ENCODE assay signal across 18 mouse cellular contexts in the genomic region with DNA sequence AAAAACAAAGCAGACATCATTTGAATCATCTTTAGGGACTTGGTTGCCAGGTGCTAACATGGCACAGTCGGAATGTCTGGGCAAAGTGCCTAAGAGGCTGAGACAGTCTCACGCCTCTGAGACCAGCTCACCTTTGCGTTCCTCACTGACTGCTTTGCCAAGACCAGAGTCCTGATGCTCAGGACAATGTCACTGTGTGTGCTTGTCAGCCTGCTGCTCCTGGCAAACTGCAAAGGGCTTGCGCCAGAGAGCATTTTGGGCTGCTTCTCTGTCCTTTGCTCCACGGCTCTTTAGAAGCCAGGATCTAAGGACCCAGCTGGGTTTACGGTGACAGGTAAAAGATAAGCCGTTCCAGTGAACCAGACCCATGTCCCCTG.
DNase-seq lines count a peak whose midpoint lies in the region; ATAC-seq lines count a peak whose summit lies in the region.
"Had no signal": no experiment of that assay in that cellular context is flagged by ENCODE, and none has a peak within 500 bp of the region (broad histone marks: within the 10 kb centered on the region; RNA-seq: fewer than 3 reads in every experiment).

No protein-coding gene starts in this region.

- DNase-seq in forebrain, embryonic 14.5 days (ENCODE audit: low spot score), result peak; percentile 20
- DNase-seq in forebrain, embryonic 10.5 days (ENCODE audit: extremely low spot score, low spot score), result no peak
- peak; percentile 37 to 47 for DNase-seq in layer of hippocampus, postnatal 10 days (ENCODE audit: low spot score in 2 of 2)
- DNase-seq in layer of hippocampus, adult 9-11 months, result no peak
- DNase-seq in cerebellum, adult 11-12 months, result peak; percentile 53
- DNase-seq in cerebellum, postnatal 14 days, result peak; percentile 81 to 85
- DNase-seq in adipocyte (ENCODE audit: low spot score), result no peak
- no peak for DNase-seq in heart, postnatal 14 days
- DNase-seq: gastrocnemius, postnatal 10 days; heart, adult 18-20 months; kidney, adult 11 months; liver, postnatal 0 days; lung, postnatal 14 days; midbrain, embryonic 14.5 days; thymus, postnatal 25 days had no signal

- no peak for ATAC-seq in forebrain, embryonic 14.5 days
- ATAC-seq: CD4-positive, CD25-positive, alpha-beta regulatory T cell, adult 4 months; liver, postnatal 0 days; Patski had no signal

- H3K27ac ChIP-seq in forebrain, embryonic 14.5 days (ENCODE audit: low read depth, low read length), result no peak overlapping the region
- no peak overlapping the region for H3K27ac ChIP-seq in forebrain, embryonic 10.5 days
- H3K27ac ChIP-seq: neural tube, embryonic 15.5 days had no signal

- H3K4me2 ChIP-seq in forebrain, embryonic 14.5 days (ENCODE audit: low read length), result no peak overlapping the region
- H3K4me2 ChIP-seq: neural tube, embryonic 15.5 days had no signal

- H3K4me3 ChIP-seq in forebrain, embryonic 14.5 days (ENCODE audit: low read depth, low read length), result no peak overlapping the region
- H3K4me3 ChIP-seq in forebrain, embryonic 10.5 days, result no peak overlapping the region
- H3K4me3 ChIP-seq: neural tube, embryonic 15.5 days had no signal

- H3K27me3 ChIP-seq in forebrain, embryonic 14.5 days (replicated peaks; ENCODE audit: control insufficient read depth, insufficient read depth, low read length), result no peaks in the 10 kb centered on the region
- no peaks in the 10 kb centered on the region for H3K27me3 ChIP-seq in forebrain, embryonic 10.5 days (ENCODE audit: poor library complexity, severe bottlenecking)
- H3K27me3 ChIP-seq: neural tube, embryonic 15.5 days had no signal

- H3K36me3 ChIP-seq in forebrain, embryonic 14.5 days (ENCODE audit: control insufficient read depth, insufficient read depth, low read length), result no peaks in the 10 kb centered on the region
- no peaks in the 10 kb centered on the region for H3K36me3 ChIP-seq in forebrain, embryonic 10.5 days (replicated peaks)
- H3K36me3 ChIP-seq: neural tube, embryonic 15.5 days had no signal

- H3K9ac ChIP-seq in forebrain, embryonic 14.5 days (ENCODE audit: low read length), result no peak overlapping the region
- H3K9ac ChIP-seq: liver, postnatal 0 days; neural tube, embryonic 15.5 days had no signal

- 69% methylated on average over 7 of the region's 7 CpGs for WGBS in forebrain, embryonic 14.5 days
- 92% methylated on average over 7 of the region's 7 CpGs for WGBS in forebrain, embryonic 10.5 days

- no peaks in the 10 kb centered on the region for H3K9me3 ChIP-seq in forebrain, embryonic 14.5 days (replicated peaks; ENCODE audit: control insufficient read depth, low read length)
- no peaks in the 10 kb centered on the region for H3K9me3 ChIP-seq in forebrain, embryonic 10.5 days
- H3K9me3 ChIP-seq: neural tube, embryonic 15.5 days had no signal

- intact Hi-C loops in heart, postnatal 14 days (cut with DNase I), result no loop called here

- H3K4me1 ChIP-seq in forebrain, embryonic 14.5 days (ENCODE audit: control insufficient read depth, insufficient read depth, low read length), result no peaks in the 10 kb centered on the region
- H3K4me1 ChIP-seq in forebrain, embryonic 10.5 days, result no peaks in the 10 kb centered on the region
- H3K4me1 ChIP-seq: neural tube, embryonic 15.5 days had no signal

Comparison
In these comparisons a context has a peak if more than half of its experiments do, and no peak if none do; other contexts are left out.
1. DNase-seq: peak in forebrain, embryonic 14.5 days (single experiment), layer of hippocampus, postnatal 10 days (2 of 2), cerebellum, adult 11-12 months (single experiment) and cerebellum, postnatal 14 days (2 of 2); none in forebrain, embryonic 10.5 days (single experiment), layer of hippocampus, adult 9-11 months (single experiment), adipocyte (single experiment) and heart, postnatal 14 days (0 of 2).